Mouse (Mus musculus) liver, adult 2 months (tissue): ENCODE measurements around the gene Fam166b. TPM values are rescaled to one million over a fixed set of nuclear protein-coding genes. Genes with fewer than 3 reads are reported as not detected.

Experiments used
- DNase-seq: peaks from one replicate; pipeline ENCODE4 v3.0.0-alpha.2; 2011; ENCODE audit warnings: low read depth, low spot score; ENCODE audit errors: extremely low read depth
- H3K27ac ChIP-seq: fragments of 200-500 bp; replicated peaks from 2 replicates; pipeline ENCODE4 v1.5.1; 2012; ENCODE audit warnings: low read depth, mild to moderate bottlenecking, control low read depth, inconsistent platforms, low read length; ENCODE audit not compliant: insufficient read depth
- H3K27me3 ChIP-seq: fragments of 200-500 bp; 2 replicates; pipeline ENCODE4 v1.6.1; 2012; ENCODE audit warnings: mild to moderate bottlenecking, moderate library complexity, low read length, inconsistent platforms; ENCODE audit not compliant: control insufficient read depth, insufficient read depth
- H3K36me3 ChIP-seq: fragments of 200-500 bp; 2 replicates; pipeline ENCODE4 v1.6.1; 2012; ENCODE audit warnings: low read length, inconsistent platforms; ENCODE audit not compliant: control insufficient read depth, insufficient read depth
- H3K4me1 ChIP-seq: fragments of 200-500 bp; 2 replicates; pipeline ENCODE4 v1.6.1; 2011; ENCODE audit warnings: low read length; ENCODE audit not compliant: control insufficient read depth, insufficient read depth
- H3K4me3 ChIP-seq: fragments of 200-500 bp; 2 replicates; pipeline ENCODE4 v1.5.1; 2011; ENCODE audit warnings: low read depth, mild to moderate bottlenecking, control low read depth, low read length, moderate library complexity; ENCODE audit not compliant: insufficient read depth
- H3K79me2 ChIP-seq: fragments of 200-500 bp; 2 replicates; pipeline ENCODE4 v1.6.1; 2012; ENCODE audit warnings: inconsistent platforms, mild to moderate bottlenecking, low read length, moderate library complexity; ENCODE audit not compliant: control insufficient read depth, insufficient read depth
- H3K9ac ChIP-seq: fragments of 200-500 bp; 2 replicates; pipeline ENCODE4 v1.6.1; 2012; ENCODE audit warnings: low read depth, mild to moderate bottlenecking, control low read depth, inconsistent platforms, low read length
- CTCF ChIP-seq: fragments of 200-500 bp; IDR thresholded peaks from 2 replicates; pipeline ENCODE4 v1.5.1; 2011; ENCODE audit warnings: low read depth, low read length, control low read depth
- POLR2A ChIP-seq: fragments of 200-500 bp; IDR thresholded peaks from 2 replicates; pipeline ENCODE4 v1.6.1; 2011; ENCODE audit warnings: low read length, control low read depth; ENCODE audit not compliant: insufficient read depth; ENCODE audit errors: extremely low read depth
- WGBS: fragments of 180-500 bp; shearing (Covaris S2); methylation state at CpG from one replicate; pipeline ENCODE4 v1.1.7; 2018; 5-methylcytosine and 5-hydroxymethylcytosine counted together
- polyA plus RNA-seq: library from polyadenylated mRNA; depleted of rRNA; stranded (reverse); fragments of >200 nt; gene quantifications from 2 replicates; pipeline ENCODE4 v1.2.3, GENCODE M21; 2012
- total RNA-seq: library from RNA; depleted of rRNA; stranded (reverse); fragments of >200 nt; gene quantifications from 2 replicates; pipeline ENCODE4 v1.2.3, GENCODE M21; 2014

The Fam166b gene
- total and polyA plus RNA-seq, 2 experiments = not detected

GRCm38 (mm10) chr4:43453413-43453812 is 24.5 kb upstream of the Fam166b start:
- WGBS = 5% methylated on average over 18 of the region's 18 CpGs
- TF ChIP-seq POLR2A = no peak

GRCm38 (mm10) chr4:43452315-43452714 is 23.4 kb upstream of the Fam166b start:
- no peak overlapping the region for H3K4me3 ChIP-seq

More at GRCm38 (mm10) chr4:43453413-43453812, 24.5 kb upstream of the Fam166b start:
- no peak for DNase-seq
- Histone ChIP-seq H3K9ac (peak overlapping the region; percentile 8; the same call in 1 of the 2 replicates), H3K79me2 (no peaks in the 10 kb centered on the region), H3K36me3 (no peaks in the 10 kb centered on the region), H3K4me1 (no peaks in the 10 kb centered on the region; the same call in 1 of the 2 replicates), H3K27ac (no peak overlapping the region), H3K4me3 (peak overlapping the region; percentile 45), H3K27me3 (0 out of 2 replicates have a peak, but pooled peaks cover 6% of the 10 kb centered on the region)

DNA sequence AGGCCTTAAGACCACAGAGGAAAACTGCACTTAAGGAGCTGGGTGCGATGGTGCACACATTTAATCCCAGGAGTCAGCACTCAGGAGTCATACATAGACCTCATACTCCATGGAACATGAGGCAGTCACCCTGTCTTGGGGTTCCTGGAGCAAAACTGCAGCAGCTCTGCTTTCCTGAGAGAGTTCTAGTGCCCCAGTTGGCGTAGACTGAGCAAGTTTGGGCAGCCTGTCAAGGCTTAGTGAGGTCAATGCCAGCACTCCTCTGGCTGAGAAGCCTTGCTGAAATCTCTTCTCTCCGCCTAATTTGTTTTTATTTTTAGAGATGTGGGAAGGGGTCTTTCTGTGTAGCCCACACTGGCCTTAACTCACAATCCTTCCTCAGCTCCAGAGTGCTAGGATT is 19.6 kb upstream of the Fam166b start:
- Histone ChIP-seq H3K27ac (no peak overlapping the region), H3K36me3 (peaks cover 6% of the 10 kb centered on the region; the same call in 1 of the 2 replicates), H3K27me3 (0 out of 2 replicates have a peak, but pooled peaks cover 6% of the 10 kb centered on the region), H3K4me1 (peaks cover 5% of the 10 kb centered on the region; the same call in 1 of the 2 replicates), H3K4me3 (no peak overlapping the region), H3K9ac (no peak overlapping the region), H3K79me2 (no peaks in the 10 kb centered on the region)
- TF ChIP-seq CTCF (no peak), POLR2A (no peak)
- DNase-seq = peak; percentile 53
- 51% methylated on average over 3 of the region's 3 CpGs for WGBS

More at GRCm38 (mm10) chr4:43452315-43452714, 23.4 kb upstream of the Fam166b start:
- no peaks in the 10 kb centered on the region; the same call in 1 of the 2 replicates for H3K4me1 ChIP-seq
- no peak overlapping the region for H3K9ac ChIP-seq
- no peak for DNase-seq
- H3K27ac ChIP-seq = no peak overlapping the region
- H3K79me2 ChIP-seq = no peaks in the 10 kb centered on the region
- WGBS = 44% methylated on average over 11 of the region's 11 CpGs
- no peaks in the 10 kb centered on the region for H3K36me3 ChIP-seq
- 0 out of 2 replicates have a peak, but pooled peaks cover 6% of the 10 kb centered on the region for H3K27me3 ChIP-seq
- TF ChIP-seq POLR2A (no peak), CTCF (no peak)

DNA sequence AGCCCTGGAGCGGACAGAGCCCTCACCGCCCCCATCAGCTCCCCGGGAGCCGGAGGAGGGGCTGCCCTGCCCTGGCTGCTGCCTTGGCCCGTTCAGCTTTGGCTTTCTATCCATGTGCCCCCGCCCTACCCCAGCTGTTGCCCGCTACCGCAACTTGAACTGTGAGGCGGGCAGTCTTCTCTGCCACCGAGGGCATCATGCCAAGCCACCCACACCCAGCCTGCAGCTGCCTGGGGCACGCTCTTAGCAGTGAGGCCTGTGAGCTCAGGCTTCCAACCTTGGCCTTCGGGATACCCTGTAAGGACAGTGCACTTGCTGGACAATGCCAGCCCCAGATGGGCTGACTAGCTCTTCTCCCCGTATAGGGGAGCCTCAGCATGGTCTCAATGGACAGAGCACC is 18.3 kb upstream of the Fam166b start:
- Histone ChIP-seq H3K27me3 (no peaks in the 10 kb centered on the region), H3K4me3 (no peak overlapping the region), H3K4me1 (peaks cover 5% of the 10 kb centered on the region; the same call in 1 of the 2 replicates), H3K9ac (no peak overlapping the region), H3K36me3 (peaks cover 6% of the 10 kb centered on the region; the same call in 1 of the 2 replicates), H3K79me2 (no peaks in the 10 kb centered on the region; the same call in 1 of the 2 replicates), H3K27ac (no peak overlapping the region)
- no peak for DNase-seq
- TF ChIP-seq CTCF (no peak), POLR2A (no peak)
- WGBS = 88% methylated on average over 13 of the region's 13 CpGs

- Histone ChIP-seq H3K9ac (peak overlapping the region; percentile 92), H3K4me1 (peaks cover 5% of the 10 kb centered on the region; the same call in 1 of the 2 replicates), H3K36me3 (peaks cover 6% of the 10 kb centered on the region; the same call in 1 of the 2 replicates), H3K27me3 (no peaks in the 10 kb centered on the region), H3K27ac (no peak overlapping the region), H3K4me3 (peak overlapping the region; percentile 69), H3K79me2 (no peaks in the 10 kb centered on the region; the same call in 1 of the 2 replicates)
- 2% methylated on average over 28 of the region's 28 CpGs for WGBS
- no peak for DNase-seq
- no peak for TF ChIP-seq POLR2A
- no peak for TF ChIP-seq CTCF
Observed at GRCm38 (mm10) chr4:43443511-43443910, 14.6 kb upstream of the Fam166b start.
